Mouse (Mus musculus): ENCODE measurements at regions not wholly inside any gene's neighbourhood (a gene's known extent, or its start where the extent isn't known, plus 50 kb on each side); places are given as distances from the start of the nearest gene placed in this dataset.

DNA sequence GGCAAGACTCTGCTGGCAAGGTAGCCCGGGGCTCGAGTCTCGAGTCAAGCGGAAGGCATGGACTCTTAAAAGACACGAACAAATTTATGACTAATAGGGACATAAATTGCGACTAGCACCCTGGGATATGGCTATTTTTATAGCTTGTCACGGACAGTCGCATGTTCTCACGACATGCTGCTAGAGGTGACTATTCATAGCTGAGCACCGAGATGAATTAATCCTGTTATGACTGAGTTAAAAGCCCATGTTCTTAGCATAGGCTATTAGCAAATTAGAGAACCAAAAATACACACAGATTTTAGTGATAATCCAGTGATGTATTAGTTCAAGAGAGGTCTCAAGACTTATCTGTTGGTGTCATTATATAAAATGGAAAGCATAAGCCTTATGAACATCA, 539.2 kb downstream of the Gm19410 start:
- no peak overlapping the region for H3K4me2 ChIP-seq
- peaks cover 4% of the 10 kb centered on the region; the same call in 1 of the 2 replicates for H3K4me1 ChIP-seq (replicated peaks)
- no peaks in the 10 kb centered on the region for H3K27me3 ChIP-seq (replicated peaks)
- no peak for ATAC-seq (ENCODE audit: insufficient number of reproducible peaks, low FRiP score)
- no peak overlapping the region for H3K4me3 ChIP-seq
- no peaks in the 10 kb centered on the region; the same call in 1 of the 2 replicates for H3K9me3 ChIP-seq (replicated peaks)
- H3K36me3 ChIP-seq, result no peaks in the 10 kb centered on the region
- H3K27ac ChIP-seq (ENCODE audit: poor library complexity, severe bottlenecking), result no peak overlapping the region
- no peak overlapping the region for H3K9ac ChIP-seq
- WGBS, result 89% methylated on average over 10 of the region's 10 CpGs

DNA sequence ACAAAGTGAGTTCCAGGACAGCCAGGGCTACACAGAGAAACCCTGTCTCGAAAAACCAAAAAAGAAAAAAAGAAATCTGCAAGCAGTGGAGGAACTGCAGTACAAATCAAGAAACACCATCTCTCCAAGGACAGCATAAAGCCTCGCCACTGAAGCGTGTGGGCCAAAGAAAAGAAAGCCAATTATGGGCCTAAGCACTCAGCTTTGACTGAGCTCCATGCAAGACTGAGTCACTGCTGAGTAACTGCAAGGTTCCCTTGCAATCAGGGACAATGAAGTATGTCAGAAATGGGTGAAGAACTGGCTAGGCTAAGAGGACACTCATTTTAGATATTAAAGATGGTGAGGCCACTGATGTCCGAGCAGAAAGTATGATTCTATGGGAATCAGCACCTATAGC, 540.7 kb downstream of the Gm19410 start:
- WGBS, result 78% methylated on average over 4 of the region's 4 CpGs
- H3K27me3 ChIP-seq (replicated peaks), result no peaks in the 10 kb centered on the region
- H3K4me1 ChIP-seq (replicated peaks), result peaks cover 17% of the 10 kb centered on the region
- H3K4me3 ChIP-seq, result no peak overlapping the region
- H3K9ac ChIP-seq, result no peak overlapping the region
- H3K4me2 ChIP-seq, result no peak overlapping the region
- H3K36me3 ChIP-seq, result no peaks in the 10 kb centered on the region
- no peak overlapping the region for H3K27ac ChIP-seq (ENCODE audit: poor library complexity, severe bottlenecking)
- H3K9me3 ChIP-seq (replicated peaks), result no peaks in the 10 kb centered on the region; the same call in 1 of the 2 replicates
- ATAC-seq (ENCODE audit: insufficient number of reproducible peaks, low FRiP score), result no peak

DNA sequence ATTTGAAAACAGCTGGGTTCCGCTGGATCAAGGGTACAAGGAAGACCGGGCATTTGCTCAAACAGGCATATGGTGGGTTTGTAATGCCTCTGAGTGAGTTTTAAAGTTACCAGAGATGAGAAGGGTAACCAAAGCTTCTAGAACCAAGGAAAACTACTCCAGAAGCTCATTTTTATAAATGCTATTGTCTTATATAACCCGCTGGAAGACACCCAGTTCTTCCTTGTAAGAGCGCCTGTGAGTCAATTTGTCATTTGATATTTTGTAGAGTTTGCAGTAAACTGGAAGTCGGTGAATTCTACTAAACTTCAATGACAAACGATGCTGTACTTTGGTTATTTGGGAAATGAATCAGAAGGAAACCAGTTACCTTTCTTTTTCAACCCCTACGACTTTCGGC, 541.9 kb downstream of the Gm19410 start:
- Histone ChIP-seq H3K4me3 (no peak overlapping the region), H3K4me1 (replicated peaks) (peaks cover 19% of the 10 kb centered on the region), H3K27ac (ENCODE audit: poor library complexity, severe bottlenecking) (no peak overlapping the region), H3K9ac (no peak overlapping the region), H3K36me3 (no peaks in the 10 kb centered on the region), H3K9me3 (replicated peaks) (no peaks in the 10 kb centered on the region; the same call in 1 of the 2 replicates), H3K27me3 (replicated peaks) (no peaks in the 10 kb centered on the region), H3K4me2 (no peak overlapping the region)
- WGBS, result 88% methylated on average over 8 of the region's 8 CpGs
- no peak for ATAC-seq (ENCODE audit: insufficient number of reproducible peaks, low FRiP score)

DNA sequence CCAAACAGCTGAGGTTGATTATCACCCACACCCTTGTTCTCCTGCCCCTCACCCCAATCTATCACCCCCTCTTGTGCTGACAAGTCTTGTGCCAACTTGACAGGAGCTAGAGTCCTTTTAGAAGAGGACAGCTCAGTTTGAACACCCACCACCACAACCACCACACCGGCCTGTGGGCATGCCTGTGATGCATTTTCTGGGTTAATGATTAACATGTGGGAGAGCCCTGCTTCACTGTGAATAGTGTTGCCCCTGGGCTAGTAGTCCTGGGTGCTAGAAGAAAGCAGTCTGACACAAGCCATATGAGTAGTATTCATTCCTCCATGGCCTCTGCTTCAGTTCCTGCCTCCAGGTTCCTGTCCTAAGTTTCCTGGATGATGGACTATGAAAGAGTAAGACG, 542.5 kb downstream of the Gm19410 start:
- Histone ChIP-seq H3K9me3 (replicated peaks) (no peaks in the 10 kb centered on the region; the same call in 1 of the 2 replicates), H3K27me3 (replicated peaks) (no peaks in the 10 kb centered on the region), H3K27ac (ENCODE audit: poor library complexity, severe bottlenecking) (no peak overlapping the region), H3K4me2 (no peak overlapping the region), H3K4me3 (no peak overlapping the region), H3K4me1 (replicated peaks) (peaks cover 19% of the 10 kb centered on the region), H3K9ac (no peak overlapping the region), H3K36me3 (no peaks in the 10 kb centered on the region)
- no peak for ATAC-seq (ENCODE audit: insufficient number of reproducible peaks, low FRiP score)
- 81% methylated on average over 2 of the region's 2 CpGs for WGBS

DNA sequence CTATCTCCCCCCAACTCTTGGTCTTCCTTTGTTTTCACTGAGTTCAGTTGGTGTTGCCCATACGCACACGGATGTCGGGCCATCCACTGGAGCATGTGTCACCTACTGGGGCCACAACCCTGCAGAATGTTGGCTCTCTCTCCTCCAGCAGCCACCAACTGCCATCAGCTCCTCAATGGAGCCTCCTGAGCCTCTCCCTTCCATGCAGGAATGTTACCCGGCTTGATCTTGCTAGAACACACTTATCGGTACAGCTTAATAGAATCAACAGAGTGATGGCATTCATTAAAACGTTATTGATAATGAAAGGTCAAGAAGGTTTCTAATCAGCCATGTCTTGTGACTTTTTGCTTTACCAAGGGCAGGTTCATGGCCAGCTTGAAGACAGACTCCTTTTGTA, 543.7 kb downstream of the Gm19410 start:
- Histone ChIP-seq H3K9me3 (replicated peaks) (no peaks in the 10 kb centered on the region; the same call in 1 of the 2 replicates), H3K27me3 (replicated peaks) (no peaks in the 10 kb centered on the region), H3K4me1 (replicated peaks) (peaks cover 19% of the 10 kb centered on the region), H3K27ac (ENCODE audit: poor library complexity, severe bottlenecking) (no peak overlapping the region), H3K4me3 (no peak overlapping the region), H3K4me2 (no peak overlapping the region), H3K9ac (no peak overlapping the region), H3K36me3 (no peaks in the 10 kb centered on the region)
- WGBS, result 90% methylated on average over 6 of the region's 6 CpGs
- no peak for ATAC-seq (ENCODE audit: insufficient number of reproducible peaks, low FRiP score)

DNA sequence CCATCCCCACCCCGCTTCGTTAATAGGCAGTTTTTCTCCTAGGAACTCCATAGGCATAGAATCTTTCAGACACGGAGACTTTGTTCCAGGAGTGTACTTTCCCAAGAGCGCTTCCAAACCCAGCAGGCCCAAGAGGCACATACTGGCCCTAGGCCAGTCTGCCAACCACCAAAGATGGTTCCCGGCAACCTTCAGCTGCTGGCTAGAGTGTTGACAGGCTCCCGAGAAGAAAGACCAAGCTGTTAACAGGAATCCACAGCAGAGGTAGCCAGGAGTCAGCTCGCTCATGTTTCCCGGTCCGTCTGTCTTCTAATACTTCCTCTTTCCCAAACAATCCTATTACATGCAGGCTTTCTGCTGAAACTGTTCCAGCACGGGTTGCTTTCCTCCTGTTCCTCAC, 544.4 kb downstream of the Gm19410 start:
- H3K36me3 ChIP-seq, result no peaks in the 10 kb centered on the region
- ATAC-seq (ENCODE audit: insufficient number of reproducible peaks, low FRiP score), result no peak
- H3K4me2 ChIP-seq, result peak overlapping the region; percentile 35
- H3K4me1 ChIP-seq (replicated peaks), result peaks cover 19% of the 10 kb centered on the region
- no peaks in the 10 kb centered on the region for H3K27me3 ChIP-seq (replicated peaks)
- 33% methylated on average over 10 of the region's 10 CpGs for WGBS
- H3K9ac ChIP-seq, result 0 out of 2 replicates have a peak overlapping the region, but pooled peaks have one; percentile 14
- 0 out of 2 replicates have a peak overlapping the region, but pooled peaks have one; percentile 6 for H3K27ac ChIP-seq (ENCODE audit: poor library complexity, severe bottlenecking)
- no peak overlapping the region for H3K4me3 ChIP-seq
- H3K9me3 ChIP-seq (replicated peaks), result no peaks in the 10 kb centered on the region; the same call in 1 of the 2 replicates

DNA sequence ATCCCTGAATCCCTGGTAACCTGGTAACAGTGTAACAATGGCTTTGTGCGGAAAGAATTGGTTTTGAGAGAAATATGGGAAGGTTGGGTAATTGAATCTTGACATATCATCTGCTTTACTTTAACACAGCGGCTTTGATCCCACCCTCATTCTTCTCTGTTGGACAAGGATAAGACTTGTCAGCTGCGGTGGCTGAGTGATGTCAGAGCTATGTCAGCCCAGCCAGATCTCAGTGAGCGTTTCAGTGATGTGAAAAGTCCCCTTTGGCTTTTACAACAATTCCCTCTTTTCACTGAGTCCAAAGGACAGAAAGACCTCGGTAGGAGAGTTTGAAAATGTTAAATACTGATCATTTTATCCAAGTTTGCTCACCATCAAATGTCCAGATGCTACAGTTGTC, 546.1 kb downstream of the Gm19410 start:
- Histone ChIP-seq H3K4me3 (no peak overlapping the region), H3K4me2 (no peak overlapping the region), H3K27me3 (replicated peaks) (no peaks in the 10 kb centered on the region), H3K36me3 (no peaks in the 10 kb centered on the region), H3K9me3 (replicated peaks) (no peaks in the 10 kb centered on the region; the same call in 1 of the 2 replicates), H3K27ac (ENCODE audit: poor library complexity, severe bottlenecking) (no peak overlapping the region), H3K4me1 (replicated peaks) (peaks cover 19% of the 10 kb centered on the region), H3K9ac (no peak overlapping the region)
- ATAC-seq (ENCODE audit: insufficient number of reproducible peaks, low FRiP score), result no peak
- 61% methylated on average over 5 of the region's 5 CpGs for WGBS

DNA sequence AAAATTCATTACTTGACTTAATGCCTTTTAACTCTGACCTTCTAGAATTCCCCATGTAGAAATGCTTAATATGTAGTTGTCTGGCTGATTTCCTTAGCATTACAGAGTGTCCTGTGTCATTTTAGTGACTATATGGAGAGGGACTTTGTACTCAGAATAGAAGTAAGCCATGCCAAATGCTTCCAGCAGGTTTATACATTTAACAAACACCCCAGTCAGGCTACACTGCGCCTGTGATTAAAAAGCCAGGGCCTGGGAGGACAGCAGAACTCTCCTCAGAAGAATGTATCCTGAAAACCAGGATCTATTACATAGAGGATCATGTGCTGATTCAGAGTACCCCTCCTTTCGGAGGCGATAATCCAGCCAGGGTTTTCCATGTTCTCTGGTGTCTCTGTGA, 547.4 kb downstream of the Gm19410 start:
- H3K4me2 ChIP-seq, result no peak overlapping the region
- H3K4me3 ChIP-seq, result no peak overlapping the region
- ATAC-seq (ENCODE audit: insufficient number of reproducible peaks, low FRiP score), result no peak
- H3K27ac ChIP-seq (ENCODE audit: poor library complexity, severe bottlenecking), result no peak overlapping the region
- H3K9me3 ChIP-seq (replicated peaks), result no peaks in the 10 kb centered on the region; the same call in 1 of the 2 replicates
- peaks cover 19% of the 10 kb centered on the region for H3K4me1 ChIP-seq (replicated peaks)
- WGBS, result 68% methylated on average over 3 of the region's 3 CpGs
- H3K9ac ChIP-seq, result no peak overlapping the region
- no peaks in the 10 kb centered on the region for H3K36me3 ChIP-seq
- no peaks in the 10 kb centered on the region for H3K27me3 ChIP-seq (replicated peaks)

DNA sequence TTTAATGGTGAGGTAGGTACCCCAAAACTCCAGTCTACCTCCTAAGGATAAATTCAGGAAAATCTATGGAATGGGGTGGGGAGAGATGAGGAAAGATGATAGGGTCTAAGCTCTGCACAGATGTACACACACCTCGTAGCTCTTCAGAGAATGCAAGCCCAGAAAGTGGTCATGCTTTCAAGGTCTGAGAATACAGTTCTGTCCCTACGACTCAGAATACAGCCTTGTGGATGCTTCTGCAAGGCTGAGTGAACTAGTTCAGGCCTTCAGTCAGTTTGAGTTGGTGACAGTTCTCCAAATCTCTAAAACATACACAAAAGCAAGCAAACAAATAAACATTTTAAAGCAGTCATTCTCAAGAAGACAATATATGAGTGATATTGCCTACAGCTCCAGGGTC, 552.8 kb downstream of the Gm19410 start:
- no peaks in the 10 kb centered on the region for H3K36me3 ChIP-seq
- no peaks in the 10 kb centered on the region for H3K9me3 ChIP-seq (replicated peaks)
- H3K4me3 ChIP-seq, result no peak overlapping the region
- no peaks in the 10 kb centered on the region for H3K27me3 ChIP-seq (replicated peaks)
- 74% methylated on average over 2 of the region's 2 CpGs for WGBS
- no peak overlapping the region for H3K9ac ChIP-seq
- peaks cover 3% of the 10 kb centered on the region; the same call in 1 of the 2 replicates for H3K4me1 ChIP-seq (replicated peaks)
- H3K27ac ChIP-seq (ENCODE audit: poor library complexity, severe bottlenecking), result no peak overlapping the region
- no peak overlapping the region for H3K4me2 ChIP-seq
- no peak for ATAC-seq (ENCODE audit: insufficient number of reproducible peaks, low FRiP score)

DNA sequence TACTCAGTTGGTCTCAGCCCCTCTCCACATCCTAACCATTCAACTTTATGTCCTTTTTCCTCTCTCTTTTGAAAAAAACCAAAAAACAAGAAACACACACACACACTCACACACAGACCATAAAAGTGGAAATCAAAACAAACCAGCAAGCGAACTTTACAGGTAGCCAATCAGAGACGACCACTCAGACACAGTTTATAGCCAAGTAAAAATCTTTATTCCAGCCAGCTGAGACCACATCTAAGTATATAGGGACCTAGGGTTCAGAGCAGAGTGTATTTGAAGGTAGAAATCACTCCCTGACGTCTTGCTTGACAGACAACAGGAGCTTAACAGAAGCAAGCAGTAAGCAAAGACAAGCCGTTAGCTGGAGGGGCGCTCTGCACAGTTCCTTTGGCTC, 553.3 kb downstream of the Gm19410 start:
- no peak for ATAC-seq (ENCODE audit: insufficient number of reproducible peaks, low FRiP score)
- Histone ChIP-seq H3K9me3 (replicated peaks) (no peaks in the 10 kb centered on the region), H3K4me1 (replicated peaks) (peaks cover 3% of the 10 kb centered on the region; the same call in 1 of the 2 replicates), H3K27me3 (replicated peaks) (no peaks in the 10 kb centered on the region), H3K36me3 (no peaks in the 10 kb centered on the region), H3K9ac (no peak overlapping the region), H3K27ac (ENCODE audit: poor library complexity, severe bottlenecking) (no peak overlapping the region), H3K4me2 (0 out of 2 replicates have a peak overlapping the region, but pooled peaks have one; percentile 6), H3K4me3 (no peak overlapping the region)
- 59% methylated on average over 5 of the region's 5 CpGs for WGBS

DNA sequence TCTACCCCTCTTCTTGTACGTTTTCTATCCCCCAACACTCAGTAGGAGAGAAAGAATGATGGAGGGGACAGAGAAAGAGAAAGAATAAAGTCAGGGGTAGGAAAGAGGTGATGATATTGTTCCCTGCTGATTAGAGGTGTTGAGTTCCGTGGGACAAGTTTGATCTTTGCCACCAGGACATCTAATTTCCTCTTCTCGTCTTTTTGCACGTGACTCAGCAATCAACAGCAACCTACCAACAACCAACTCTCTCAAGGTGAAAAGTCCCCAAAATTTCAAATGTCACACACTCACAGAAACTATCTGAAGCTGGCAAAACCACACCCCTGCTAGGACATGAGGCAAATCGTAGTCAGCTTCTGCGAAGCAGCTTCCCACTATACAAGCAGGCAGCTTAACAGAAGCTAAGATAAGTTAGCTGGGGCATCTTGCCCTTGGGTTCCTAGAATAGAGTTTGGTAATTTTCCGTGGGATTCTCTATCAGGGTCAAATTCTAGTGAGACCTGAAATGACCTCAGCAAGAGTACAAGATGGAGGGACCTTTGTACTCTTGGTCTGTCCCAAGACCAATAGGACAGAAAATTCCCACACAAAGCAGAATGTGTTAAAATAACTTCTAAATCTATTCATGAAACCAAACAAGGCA, 553.8 kb downstream of the Gm19410 start:
- H3K27me3 ChIP-seq (replicated peaks), result no peaks in the 10 kb centered on the region
- H3K4me3 ChIP-seq, result no peak overlapping the region
- H3K4me2 ChIP-seq, result 0 out of 2 replicates have a peak overlapping the region, but pooled peaks have one; percentile 6
- H3K9me3 ChIP-seq (replicated peaks), result no peaks in the 10 kb centered on the region
- WGBS, result 23% methylated on average over 7 of the region's 7 CpGs
- H3K9ac ChIP-seq, result no peak overlapping the region
- peaks cover 3% of the 10 kb centered on the region; the same call in 1 of the 2 replicates for H3K4me1 ChIP-seq (replicated peaks)
- no peak for ATAC-seq (ENCODE audit: insufficient number of reproducible peaks, low FRiP score)
- no peak overlapping the region for H3K27ac ChIP-seq (ENCODE audit: poor library complexity, severe bottlenecking)
- H3K36me3 ChIP-seq, result no peaks in the 10 kb centered on the region

DNA sequence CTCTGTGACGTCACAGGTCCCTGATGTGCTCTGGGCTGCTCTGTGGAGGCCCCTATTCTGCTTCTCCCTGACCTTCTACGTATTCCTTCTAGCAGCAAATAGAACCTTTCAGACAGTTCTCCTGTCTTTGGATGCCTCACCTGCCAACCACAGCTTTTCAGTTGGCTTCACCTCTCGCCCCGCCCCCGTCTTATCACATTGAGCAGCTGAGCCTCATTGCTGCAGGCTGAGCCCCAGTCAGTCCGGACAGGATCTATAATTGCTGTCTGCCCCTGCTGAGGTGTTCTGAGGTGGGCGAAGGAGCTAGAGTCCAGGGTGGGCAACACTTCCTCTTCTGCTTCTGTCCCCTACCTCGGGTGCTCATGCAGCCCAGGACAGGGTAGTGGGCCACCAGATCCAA, 556.5 kb downstream of the Gm19410 start:
- Histone ChIP-seq H3K9me3 (replicated peaks) (no peaks in the 10 kb centered on the region), H3K27ac (ENCODE audit: poor library complexity, severe bottlenecking) (no peak overlapping the region), H3K4me1 (replicated peaks) (peaks cover 8% of the 10 kb centered on the region; the same call in 1 of the 2 replicates), H3K36me3 (no peaks in the 10 kb centered on the region), H3K27me3 (replicated peaks) (no peaks in the 10 kb centered on the region), H3K9ac (no peak overlapping the region), H3K4me3 (no peak overlapping the region), H3K4me2 (no peak overlapping the region)
- no peak for ATAC-seq (ENCODE audit: insufficient number of reproducible peaks, low FRiP score)
- WGBS, result 62% methylated on average over 8 of the region's 8 CpGs

Measured in heart, embryonic 12.5 days (tissue).